12 mouse cellular contexts compared by ENCODE assay signal in the genomic region with DNA sequence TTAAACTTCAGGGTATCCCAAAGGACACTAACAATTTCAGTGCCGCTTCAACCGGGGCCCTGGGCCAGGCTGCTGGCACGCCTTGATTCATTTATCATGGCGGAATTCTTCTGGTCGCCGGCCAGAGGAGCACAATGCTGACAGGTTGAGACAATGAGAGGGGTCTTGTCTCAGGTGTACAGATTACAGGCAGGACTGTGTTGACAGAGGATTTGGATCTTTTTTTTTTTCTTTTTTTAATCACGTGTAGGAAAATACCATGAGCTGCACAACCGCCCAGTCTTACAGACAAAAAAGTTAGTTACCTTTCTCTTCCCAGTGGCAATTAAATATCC.
DNase-seq lines count a peak whose midpoint lies in the region; ATAC-seq and TF ChIP-seq lines count a peak whose summit lies in the region.
"Had no signal": no experiment of that assay in that cellular context is flagged by ENCODE, and none has a peak within 500 bp of the region (broad histone marks: within the 10 kb centered on the region; RNA-seq: fewer than 3 reads in every experiment).

No protein-coding gene starts in this region.

- H3K9me3 ChIP-seq in kidney, postnatal 0 days (replicated peaks; ENCODE audit: low read length), result no peaks in the 10 kb centered on the region
- no peaks in the 10 kb centered on the region for H3K9me3 ChIP-seq in forebrain, embryonic 15.5 days
- H3K9me3 ChIP-seq in hindbrain, postnatal 0 days (ENCODE audit: low read length), result no peaks in the 10 kb centered on the region
- H3K9me3 ChIP-seq in neural tube, embryonic 14.5 days (ENCODE audit: control insufficient read depth, low read length), result no peaks in the 10 kb centered on the region
- no peaks in the 10 kb centered on the region for H3K9me3 ChIP-seq in liver, embryonic 12.5 days (replicated peaks)
- H3K9me3 ChIP-seq: heart, embryonic 10.5 days had no signal

- H3K4me2 ChIP-seq in kidney, postnatal 0 days (ENCODE audit: low read length), result peak overlapping the region; percentile 16; the same call in 1 of the 2 replicates
- H3K4me2 ChIP-seq in forebrain, embryonic 15.5 days (replicated peaks), result peak overlapping the region; percentile 16; the same call in 1 of the 2 replicates
- H3K4me2 ChIP-seq in hindbrain, postnatal 0 days (ENCODE audit: low read depth, low read length), result 0 out of 2 replicates have a peak overlapping the region, but pooled peaks have one; percentile 21
- H3K4me2 ChIP-seq in neural tube, embryonic 14.5 days (ENCODE audit: low read depth, low read length), result 0 out of 2 replicates have a peak overlapping the region, but pooled peaks have one; percentile 9
- no peak overlapping the region for H3K4me2 ChIP-seq in liver, embryonic 12.5 days

- no peak overlapping the region for H3K4me3 ChIP-seq in kidney, postnatal 0 days (replicated peaks; ENCODE audit: low read depth, low read length)
- no peak overlapping the region for H3K4me3 ChIP-seq in forebrain, embryonic 15.5 days
- no peak overlapping the region for H3K4me3 ChIP-seq in hindbrain, postnatal 0 days (ENCODE audit: low read length)
- H3K4me3 ChIP-seq in neural tube, embryonic 14.5 days (ENCODE audit: low read depth, low read length), result no peak overlapping the region
- no peak overlapping the region for H3K4me3 ChIP-seq in liver, embryonic 12.5 days
- H3K4me3 ChIP-seq: heart, embryonic 10.5 days; layer of hippocampus, adult 2 months had no signal

- no peak for ATAC-seq in kidney, postnatal 0 days (replicated peaks; ENCODE audit: low FRiP score, low read depth)
- ATAC-seq in forebrain, embryonic 15.5 days (replicated peaks), result no peak; the same call in 1 of the 2 replicates
- ATAC-seq in hindbrain, postnatal 0 days, result no peak; the same call in 1 of the 2 replicates
- no peak for ATAC-seq in neural tube, embryonic 14.5 days (ENCODE audit: low read depth)
- no peak for ATAC-seq in liver, embryonic 12.5 days

- no peaks in the 10 kb centered on the region for H3K27me3 ChIP-seq in kidney, postnatal 0 days (ENCODE audit: insufficient read depth, low read length)
- H3K27me3 ChIP-seq in forebrain, embryonic 15.5 days, result no peaks in the 10 kb centered on the region
- no peaks in the 10 kb centered on the region for H3K27me3 ChIP-seq in hindbrain, postnatal 0 days (ENCODE audit: insufficient read depth, low read length)
- H3K27me3 ChIP-seq in neural tube, embryonic 14.5 days (ENCODE audit: control insufficient read depth, insufficient read depth, low read length), result no peaks in the 10 kb centered on the region
- peaks cover 4% of the 10 kb centered on the region; the same call in 1 of the 2 replicates for H3K27me3 ChIP-seq in liver, embryonic 12.5 days (replicated peaks)

- H3K9ac ChIP-seq in kidney, postnatal 0 days (ENCODE audit: low read depth, low read length), result no peak overlapping the region
- H3K9ac ChIP-seq in forebrain, embryonic 15.5 days (replicated peaks), result 0 out of 2 replicates have a peak overlapping the region, but pooled peaks have one; percentile 17
- no peak overlapping the region for H3K9ac ChIP-seq in hindbrain, postnatal 0 days (replicated peaks; ENCODE audit: low read length)
- H3K9ac ChIP-seq in neural tube, embryonic 14.5 days (replicated peaks; ENCODE audit: low read depth, low read length), result peak overlapping the region; percentile 13; the same call in 1 of the 2 replicates
- H3K9ac ChIP-seq in liver, embryonic 12.5 days, result no peak overlapping the region

- no peak for TF ChIP-seq CTCF in kidney, postnatal 0 days (IDR thresholded peaks at IDR 0.05; ENCODE audit: low read depth)
- no peak for TF ChIP-seq CTCF in hindbrain, postnatal 0 days (IDR thresholded peaks at IDR 0.05; ENCODE audit: low read depth)

- DNase-seq in kidney, postnatal 0 days (ENCODE audit: low spot score), result no peak
- DNase-seq in kidney, adult 9 months, result no peak
- DNase-seq in hindbrain, postnatal 0 days (ENCODE audit: low spot score), result no peak
- DNase-seq in right cerebral cortex, postnatal 10 days (ENCODE audit: low spot score in 2 of 2), result no peak
- DNase-seq: right cerebral cortex, postnatal 25 days; thymus, postnatal 4 days had no signal

- H3K36me3 ChIP-seq in kidney, postnatal 0 days (ENCODE audit: insufficient read depth, low read length), result no peaks in the 10 kb centered on the region
- no peaks in the 10 kb centered on the region for H3K36me3 ChIP-seq in forebrain, embryonic 15.5 days
- H3K36me3 ChIP-seq in hindbrain, postnatal 0 days (ENCODE audit: insufficient read depth, low read length), result no peaks in the 10 kb centered on the region
- H3K36me3 ChIP-seq in neural tube, embryonic 14.5 days (ENCODE audit: control insufficient read depth, insufficient read depth, low read length), result no peaks in the 10 kb centered on the region
- H3K36me3 ChIP-seq in liver, embryonic 12.5 days, result no peaks in the 10 kb centered on the region
- H3K36me3 ChIP-seq: G1E; heart, embryonic 10.5 days had no signal

- H3K4me1 ChIP-seq in kidney, postnatal 0 days (replicated peaks; ENCODE audit: insufficient read depth, low read length), result no peaks in the 10 kb centered on the region
- peaks cover 46% of the 10 kb centered on the region for H3K4me1 ChIP-seq in forebrain, embryonic 15.5 days
- H3K4me1 ChIP-seq in hindbrain, postnatal 0 days (ENCODE audit: insufficient read depth, low read length), result peaks cover 30% of the 10 kb centered on the region
- peaks cover 10% of the 10 kb centered on the region; the same call in 1 of the 2 replicates for H3K4me1 ChIP-seq in neural tube, embryonic 14.5 days (ENCODE audit: control insufficient read depth, insufficient read depth, low read length)
- no peaks in the 10 kb centered on the region for H3K4me1 ChIP-seq in liver, embryonic 12.5 days

- no peak overlapping the region for H3K27ac ChIP-seq in kidney, postnatal 0 days
- H3K27ac ChIP-seq in forebrain, embryonic 15.5 days (replicated peaks), result peak overlapping the region; percentile 75
- peak overlapping the region; percentile 75 for H3K27ac ChIP-seq in hindbrain, postnatal 0 days
- peak overlapping the region; percentile 82 for H3K27ac ChIP-seq in neural tube, embryonic 14.5 days (ENCODE audit: low read depth, low read length)
- H3K27ac ChIP-seq in liver, embryonic 12.5 days, result no peak overlapping the region
- H3K27ac ChIP-seq: layer of hippocampus, adult 2 months had no signal

- WGBS in kidney, postnatal 0 days, result 37% methylated on average over 8 of the region's 8 CpGs
- 27% methylated on average over 8 of the region's 8 CpGs for WGBS in forebrain, embryonic 15.5 days
- WGBS in hindbrain, postnatal 0 days, result 11% methylated on average over 8 of the region's 8 CpGs
- WGBS in neural tube, embryonic 14.5 days, result 11% methylated on average over 8 of the region's 8 CpGs
- 46% methylated on average over 8 of the region's 8 CpGs for WGBS in liver, embryonic 12.5 days (ENCODE audit: insufficient replicate concordance)

Comparison
In these comparisons a context has a peak if more than half of its experiments do, and no peak if none do; other contexts are left out.
1. H3K27ac ChIP-seq: peak in forebrain, embryonic 15.5 days (single experiment), hindbrain, postnatal 0 days (single experiment) and neural tube, embryonic 14.5 days (single experiment); none in kidney, postnatal 0 days (single experiment) and liver, embryonic 12.5 days (single experiment).
2. H3K9ac ChIP-seq: peak in forebrain, embryonic 15.5 days (single experiment) and neural tube, embryonic 14.5 days (single experiment); none in kidney, postnatal 0 days (single experiment), hindbrain, postnatal 0 days (single experiment) and liver, embryonic 12.5 days (single experiment).